Mouse (Mus musculus) small intestine, adult 2 months (tissue): ENCODE data around the gene Fam78a.

Source experiments
- CTCF ChIP-seq: fragments of 200-500 bp; IDR thresholded peaks from 2 replicates; pipeline ENCODE4 v1.5.1; 2012; ENCODE audit warnings: low read depth, mild to moderate bottlenecking, control low read depth, inconsistent platforms, low read length, moderate library complexity, mixed read lengths; ENCODE audit not compliant: insufficient replicate concordance, insufficient read length; ENCODE audit errors: extremely low read depth
- POLR2A ChIP-seq: fragments of 200-500 bp; IDR thresholded peaks from 2 replicates; pipeline ENCODE4 v1.6.1; 2012; ENCODE audit warnings: low read depth, mild to moderate bottlenecking, control low read depth, inconsistent platforms, low read length, moderate library complexity

- TF ChIP-seq CTCF: no peak
- no peak for TF ChIP-seq POLR2A
Observed at GRCm38 (mm10) chr2:32084872-32085199, 179 bp upstream of the Fam78a start.
